Mouse (Mus musculus) liver, embryonic 11.5 days (tissue): ENCODE data around the gene Mrnip. TPM values are rescaled to one million over a fixed set of nuclear protein-coding genes. Genes with fewer than 3 reads are reported as not detected.

Experiments
- ATAC-seq: fragments of 200-750 bp; cut with Nextera tagmentation; replicated peaks from 2 replicates; pipeline ENCODE4 v1.8.0; 2017; ENCODE audit warnings: moderate number of reproducible peaks, mild to moderate bottlenecking, moderate TSS enrichment, moderate library complexity; ENCODE audit not compliant: low FRiP score
- DNase-seq: peaks from one replicate; pipeline ENCODE4 v3.0.0-alpha.2; 2017; ENCODE audit warnings: low spot score
- H3K27ac ChIP-seq: fragments of 300-500 bp; sonication (generic); 2 replicates; pipeline ENCODE4 v1.5.1; 2014; ENCODE audit warnings: mild to moderate bottlenecking, low read depth, low read length, control low read depth
- H3K27me3 ChIP-seq: fragments of 300-500 bp; sonication (generic); replicated peaks from 2 replicates; pipeline ENCODE4 v1.6.1; 2014; ENCODE audit warnings: low read length, mixed read lengths; ENCODE audit not compliant: control insufficient read depth, insufficient read depth
- H3K36me3 ChIP-seq: fragments of 300-500 bp; sonication (generic); 2 replicates; pipeline ENCODE4 v1.6.1; 2014; ENCODE audit warnings: mild to moderate bottlenecking, low read length, moderate library complexity, mixed read lengths; ENCODE audit not compliant: control insufficient read depth, insufficient read depth
- H3K4me1 ChIP-seq: fragments of 300-500 bp; sonication (generic); replicated peaks from 2 replicates; pipeline ENCODE4 v1.6.1; 2014; ENCODE audit warnings: low read length, mixed read lengths; ENCODE audit not compliant: control insufficient read depth, insufficient read depth
- H3K4me2 ChIP-seq: fragments of 300-500 bp; sonication (generic); 2 replicates; pipeline ENCODE4 v1.6.1; 2014; ENCODE audit warnings: mild to moderate bottlenecking, control low read depth, moderate library complexity
- H3K4me3 ChIP-seq: fragments of 300-500 bp; sonication (generic); 2 replicates; pipeline ENCODE4 v1.5.1; 2014; ENCODE audit warnings: low read depth, low read length, control low read depth
- H3K9ac ChIP-seq: fragments of 300-500 bp; sonication (generic); 2 replicates; pipeline ENCODE4 v1.6.1; 2014; ENCODE audit warnings: low read depth, low read length, control low read depth
- H3K9me3 ChIP-seq: fragments of 300-500 bp; sonication (generic); 2 replicates; pipeline ENCODE4 v1.6.1; 2016; ENCODE audit warnings: low read length, inconsistent platforms, mixed read lengths; ENCODE audit not compliant: control insufficient read depth
- WGBS: fragments of 180-500 bp; shearing (Covaris S2); extraction: QIAGEN DNeasy Blood & Tissue Kit; methylation state at CpG from one replicate; pipeline ENCODE4 v1.1.7; 2014; 5-methylcytosine and 5-hydroxymethylcytosine counted together
- polyA plus RNA-seq: library from polyadenylated mRNA; unstranded; fragments of >200 nt; fragmentation: Nextera tagmentation; extraction: Ambion mirVana; gene quantifications from 2 replicates; pipeline ENCODE4 v1.2.1, GENCODE M21; 2014

Gene Mrnip
- polyA plus RNA-seq, 1 experiment from 2014 or later = 13.9 TPM

DNA sequence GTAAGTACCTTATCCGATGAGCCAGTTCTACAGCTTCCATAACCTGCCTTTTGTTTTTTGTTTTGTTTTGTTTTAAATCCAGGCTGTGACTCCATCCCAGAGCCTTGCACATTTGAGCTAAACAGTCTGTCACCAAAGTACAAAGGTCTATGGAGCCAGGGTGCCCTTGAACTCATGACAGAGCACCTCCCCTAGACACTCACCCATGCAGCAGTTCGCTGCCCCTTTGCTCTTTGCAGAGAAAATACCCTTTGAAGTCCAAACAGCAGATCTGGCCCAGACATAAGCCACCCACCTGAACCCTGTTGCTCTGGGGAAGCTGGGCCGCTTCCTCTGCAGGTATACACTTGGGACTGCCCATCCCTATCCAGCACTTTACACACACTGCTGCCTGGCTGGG, 27.3 kb downstream of the Mrnip start:
- no peaks in the 10 kb centered on the region for H3K27me3 ChIP-seq
- H3K36me3 ChIP-seq = peaks cover 70% of the 10 kb centered on the region
- ATAC-seq = 0 out of 2 replicates have a peak, but pooled peaks have one; percentile 19
- no peak overlapping the region for H3K9ac ChIP-seq
- 85% methylated on average over 3 of the region's 3 CpGs for WGBS
- H3K4me2 ChIP-seq = no peak overlapping the region
- H3K4me3 ChIP-seq = no peak overlapping the region
- no peaks in the 10 kb centered on the region for H3K9me3 ChIP-seq
- H3K4me1 ChIP-seq = 0 out of 2 replicates have a peak, but pooled peaks cover 3% of the 10 kb centered on the region
- no peak overlapping the region for H3K27ac ChIP-seq
- DNase-seq = no peak

DNA sequence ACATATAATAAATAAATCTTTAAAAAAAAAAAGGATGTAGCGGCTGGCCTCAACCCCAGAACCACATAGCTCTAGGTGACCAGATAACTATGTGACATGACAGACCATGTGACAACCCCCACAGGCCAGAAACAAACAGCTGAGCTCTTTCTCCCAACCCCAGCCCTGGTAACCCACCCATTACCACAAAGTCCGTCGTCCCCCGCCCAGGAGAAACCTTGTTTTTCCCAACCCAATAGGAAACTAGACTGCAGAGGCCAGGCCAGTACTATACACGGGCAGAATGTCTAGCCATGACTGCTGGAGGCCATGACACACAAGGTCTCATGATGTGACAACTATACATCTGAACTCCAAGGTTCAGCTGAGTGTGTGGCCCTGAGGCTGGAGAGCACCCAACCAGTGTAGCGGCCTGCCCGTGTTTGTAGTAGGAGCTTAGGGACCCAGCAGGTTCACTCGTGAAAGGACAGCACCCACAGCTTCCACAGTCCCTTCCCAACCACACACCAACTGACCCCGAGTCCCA, 29.1 kb downstream of the Mrnip start:
- DNase-seq (no peak), ATAC-seq (no peak)
- H3K9me3 ChIP-seq = no peaks in the 10 kb centered on the region
- H3K4me1 ChIP-seq = 0 out of 2 replicates have a peak, but pooled peaks cover 3% of the 10 kb centered on the region
- H3K27me3 ChIP-seq = no peaks in the 10 kb centered on the region
- no peak overlapping the region for H3K27ac ChIP-seq
- peaks cover 81% of the 10 kb centered on the region for H3K36me3 ChIP-seq
- 82% methylated on average over 9 of the region's 9 CpGs for WGBS
- H3K4me3 ChIP-seq = no peak overlapping the region
- H3K9ac ChIP-seq = no peak overlapping the region
- no peak overlapping the region for H3K4me2 ChIP-seq

DNA sequence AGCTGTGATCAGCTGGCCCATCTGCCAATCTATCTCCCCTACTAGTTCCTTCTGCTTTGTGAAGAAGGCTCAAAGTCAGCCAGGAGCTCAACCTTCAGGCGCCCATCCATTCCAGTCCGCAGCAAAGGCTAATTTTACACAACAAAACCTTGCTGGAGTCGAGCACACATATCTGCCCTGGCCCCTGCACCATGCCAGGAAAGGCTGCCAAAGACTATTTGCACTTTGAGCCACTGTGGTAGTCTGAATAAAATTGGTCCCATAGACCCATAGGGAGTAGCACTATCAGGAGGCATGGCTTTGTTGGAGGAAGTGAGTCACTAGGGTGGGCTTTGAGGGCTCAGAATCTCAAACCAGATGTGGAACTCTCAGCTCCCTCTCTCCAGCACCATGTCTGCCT, 31.2 kb downstream of the Mrnip start:
- DNase-seq (no peak), ATAC-seq (no peak)
- Histone ChIP-seq H3K4me3 (no peak overlapping the region), H3K4me1 (0 out of 2 replicates have a peak, but pooled peaks cover 3% of the 10 kb centered on the region), H3K9ac (no peak overlapping the region), H3K27me3 (no peaks in the 10 kb centered on the region), H3K36me3 (peaks cover 66% of the 10 kb centered on the region), H3K4me2 (no peak overlapping the region), H3K27ac (no peak overlapping the region), H3K9me3 (no peaks in the 10 kb centered on the region)
- WGBS = 83% methylated on average over 3 of the region's 3 CpGs

DNA sequence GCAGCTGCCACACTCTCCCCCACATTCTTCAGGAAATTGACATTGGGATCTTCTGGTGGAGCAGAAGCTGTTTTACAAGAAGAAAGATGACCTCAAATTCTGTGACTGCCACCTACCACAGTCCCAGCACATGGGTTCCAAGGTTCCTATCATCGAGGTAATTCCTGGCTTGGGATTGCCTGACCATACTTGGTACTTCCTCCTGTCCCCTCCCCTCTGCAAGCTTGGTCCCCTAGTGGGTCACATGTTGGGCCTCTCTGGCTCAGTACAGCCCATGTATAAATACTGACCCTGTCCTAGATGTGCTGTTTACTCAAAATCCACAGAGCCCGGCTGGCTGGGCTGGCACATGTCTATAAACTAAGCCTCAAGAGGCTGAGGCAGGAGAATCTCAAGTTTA, 31.8 kb downstream of the Mrnip start:
- Histone ChIP-seq H3K27me3 (no peaks in the 10 kb centered on the region), H3K4me1 (peaks cover 5% of the 10 kb centered on the region; the same call in 1 of the 2 replicates), H3K27ac (no peak overlapping the region), H3K9me3 (no peaks in the 10 kb centered on the region), H3K36me3 (peaks cover 60% of the 10 kb centered on the region), H3K9ac (no peak overlapping the region), H3K4me2 (no peak overlapping the region), H3K4me3 (no peak overlapping the region)
- ATAC-seq = no peak
- WGBS = 83% methylated on average over 2 of the region's 2 CpGs
- no peak for DNase-seq

DNA sequence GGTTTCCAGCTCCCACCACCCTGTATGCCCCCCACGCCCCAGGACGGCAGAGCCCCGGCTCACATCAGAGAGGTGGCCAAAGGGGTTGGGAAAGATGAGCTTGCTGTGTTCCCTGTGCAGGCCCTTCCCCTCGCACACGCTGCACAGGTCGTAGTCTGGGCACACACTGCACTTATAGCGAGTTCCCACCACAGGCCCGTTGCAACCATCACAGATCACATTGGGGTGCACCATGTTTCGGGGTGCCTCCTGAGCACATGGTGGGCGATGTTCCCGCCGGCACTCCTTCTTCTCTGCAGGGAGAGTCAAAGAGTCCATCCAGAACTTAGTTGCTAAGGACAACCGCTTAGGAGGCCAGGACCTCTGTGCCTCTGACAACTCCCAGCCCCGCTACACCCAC, 33.1 kb downstream of the Mrnip start:
- DNase-seq = no peak
- H3K4me2 ChIP-seq = no peak overlapping the region
- 94% methylated on average over 14 of the region's 14 CpGs for WGBS
- no peak for ATAC-seq
- H3K4me1 ChIP-seq = peaks cover 8% of the 10 kb centered on the region; the same call in 1 of the 2 replicates
- H3K27me3 ChIP-seq = no peaks in the 10 kb centered on the region
- H3K36me3 ChIP-seq = peaks cover 47% of the 10 kb centered on the region
- H3K9me3 ChIP-seq = no peaks in the 10 kb centered on the region
- no peak overlapping the region for H3K4me3 ChIP-seq
- no peak overlapping the region for H3K9ac ChIP-seq
- H3K27ac ChIP-seq = no peak overlapping the region

DNA sequence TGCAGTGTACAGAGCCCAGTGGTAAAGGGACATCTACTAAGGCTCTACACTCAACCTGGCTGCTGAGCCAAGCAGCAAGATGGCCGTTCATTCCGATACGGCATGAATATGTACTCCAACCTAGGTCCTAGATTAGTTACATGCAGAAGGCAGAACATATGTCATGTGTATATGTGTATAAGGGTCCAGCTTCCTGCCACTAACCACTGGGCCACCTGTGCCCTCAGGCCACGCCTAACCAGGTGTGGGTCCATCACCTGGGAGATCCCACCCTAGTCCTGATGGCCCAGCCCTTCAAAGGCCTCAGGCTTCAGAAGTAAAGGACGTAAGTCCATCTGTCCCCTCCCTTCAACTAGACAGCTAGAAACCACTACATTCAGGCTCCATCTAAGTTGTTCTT, 33.8 kb downstream of the Mrnip start:
- no peak overlapping the region for H3K4me2 ChIP-seq
- WGBS = 90% methylated on average over 5 of the region's 5 CpGs
- ATAC-seq (no peak), DNase-seq (no peak)
- no peaks in the 10 kb centered on the region for H3K27me3 ChIP-seq
- no peak overlapping the region for H3K27ac ChIP-seq
- peaks cover 40% of the 10 kb centered on the region for H3K36me3 ChIP-seq
- no peak overlapping the region for H3K4me3 ChIP-seq
- no peak overlapping the region for H3K9ac ChIP-seq
- peaks cover 11% of the 10 kb centered on the region; the same call in 1 of the 2 replicates for H3K4me1 ChIP-seq
- no peaks in the 10 kb centered on the region for H3K9me3 ChIP-seq

DNA sequence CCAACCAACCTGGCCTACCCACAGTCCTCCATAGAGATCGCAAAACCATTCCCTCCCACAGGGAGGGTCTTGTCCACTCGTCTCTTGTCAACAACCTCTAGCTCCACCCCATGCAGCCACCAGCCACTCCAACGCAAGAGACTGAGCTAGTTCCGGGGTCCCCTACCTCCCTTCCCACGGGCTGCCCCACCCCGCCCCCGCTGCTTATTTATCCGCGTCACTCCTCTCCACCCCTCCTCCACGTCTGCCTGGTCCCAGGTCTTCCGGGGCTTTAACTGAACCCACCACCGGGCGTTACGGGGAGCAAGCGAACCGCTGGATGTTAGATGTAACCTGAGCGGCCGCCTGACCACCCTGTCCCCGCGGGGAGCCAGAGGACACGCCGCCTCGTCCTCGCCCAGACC, 35.9 kb downstream of the Mrnip start:
- peak; percentile 91 for ATAC-seq
- H3K4me2 ChIP-seq = peak overlapping the region; percentile 80
- H3K36me3 ChIP-seq = peaks cover 26% of the 10 kb centered on the region
- peak; percentile 93 for DNase-seq
- WGBS = under 1% methylated on average over 24 of the region's 24 CpGs
- peak overlapping the region; percentile 86 for H3K4me3 ChIP-seq
- H3K9ac ChIP-seq = peak overlapping the region; percentile 91
- H3K4me1 ChIP-seq = peaks cover 15% of the 10 kb centered on the region
- H3K27ac ChIP-seq = peak overlapping the region; percentile 96
- H3K27me3 ChIP-seq = no peaks in the 10 kb centered on the region
- no peaks in the 10 kb centered on the region for H3K9me3 ChIP-seq

DNA sequence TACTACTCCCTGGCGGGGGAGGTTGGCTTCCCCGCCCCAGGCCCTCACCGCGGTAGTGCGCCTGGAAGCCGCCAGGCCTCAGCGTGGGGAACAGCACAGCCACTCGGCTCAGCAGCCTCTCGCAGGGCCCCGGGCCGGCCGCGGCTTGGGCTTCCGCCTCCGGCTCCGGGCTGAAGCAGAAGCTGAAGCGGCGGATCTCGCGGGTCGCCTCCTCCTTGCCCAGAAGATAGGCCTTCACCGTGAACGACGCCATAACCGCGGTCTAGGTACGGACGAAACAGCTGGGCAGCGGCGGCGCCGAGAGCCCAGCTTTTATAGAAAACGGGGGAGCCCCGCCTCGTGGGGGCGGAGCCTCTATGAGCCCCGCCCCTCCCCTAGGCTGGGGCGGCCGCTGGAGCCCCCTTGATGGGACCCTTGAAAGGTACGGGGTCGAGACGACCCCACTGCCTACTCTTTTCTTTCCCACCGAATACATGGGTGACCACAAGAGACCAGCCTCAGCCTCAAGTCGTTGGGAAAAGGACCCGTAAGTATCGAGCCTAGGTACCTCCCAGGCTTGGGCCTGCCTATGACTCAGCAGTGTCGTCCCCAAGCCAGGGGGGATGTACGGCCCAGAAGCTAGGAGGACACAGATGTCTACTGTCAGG, 36.4 kb downstream of the Mrnip start, which contains the start of the genes Sqstm1 and Mgat4b:
Sqstm1 (minus strand) TSS at position 323 of the 647 bp plus-strand sequence.
Mgat4b (plus strand) TSS at position 386 of the 647 bp plus-strand sequence.
- peak within 1 kb of the TSS; percentile 96 for H3K27ac ChIP-seq
- peak; percentile 92 for DNase-seq
- H3K27me3 ChIP-seq = no peaks in the 10 kb centered on the region
- peak within 1 kb of the TSS; percentile 80 for H3K4me2 ChIP-seq
- H3K36me3 ChIP-seq = peaks cover 20% of the 10 kb centered on the region
- H3K4me1 ChIP-seq = peaks cover 19% of the 10 kb centered on the region
- peak within 1 kb of the TSS; percentile 86 for H3K4me3 ChIP-seq
- H3K9ac ChIP-seq = peak within 1 kb of the TSS; percentile 91
- ATAC-seq = peak; percentile 69
- WGBS = 1% methylated on average over 47 of the region's 48 CpGs
- H3K9me3 ChIP-seq = no peaks in the 10 kb centered on the region
